Mouse (Mus musculus) forebrain, embryonic 16.5 days (tissue): ENCODE results near the gene Terb2. TPM values are rescaled to one million over a fixed set of nuclear protein-coding genes. Genes with fewer than 3 reads are reported as not detected.

Experiments
- ATAC-seq: fragments of 200-750 bp; cut with Nextera tagmentation; 2 replicates; pipeline ENCODE4 v1.8.0; 2017; ENCODE audit warnings: mild to moderate bottlenecking, moderate library complexity
- H3K27ac ChIP-seq: fragments of 300-500 bp; sonication (generic); 2 replicates; pipeline ENCODE4 v1.5.1; 2014; ENCODE audit warnings: low read length, control low read depth
- H3K27me3 ChIP-seq: fragments of 300-500 bp; sonication (generic); replicated peaks from 2 replicates; pipeline ENCODE4 v1.6.1; 2014; ENCODE audit warnings: low read length; ENCODE audit not compliant: control insufficient read depth, insufficient read depth
- H3K36me3 ChIP-seq: fragments of 300-500 bp; sonication (generic); 2 replicates; pipeline ENCODE4 v1.6.1; 2014; ENCODE audit not compliant: control insufficient read depth, insufficient read depth
- H3K4me1 ChIP-seq: fragments of 300-500 bp; sonication (generic); replicated peaks from 2 replicates; pipeline ENCODE4 v1.6.1; 2014; ENCODE audit warnings: low read length; ENCODE audit not compliant: control insufficient read depth, insufficient read depth
- H3K4me2 ChIP-seq: fragments of 300-500 bp; sonication (generic); 2 replicates; pipeline ENCODE4 v1.6.1; 2014; ENCODE audit warnings: mild to moderate bottlenecking, low read length, control low read depth
- H3K4me3 ChIP-seq: fragments of 300-500 bp; sonication (generic); replicated peaks from 2 replicates; pipeline ENCODE4 v1.5.1; 2014; ENCODE audit warnings: mild to moderate bottlenecking, low read length, control low read depth
- H3K9ac ChIP-seq: fragments of 300-500 bp; sonication (generic); replicated peaks from 2 replicates; pipeline ENCODE4 v1.6.1; 2014; ENCODE audit warnings: low read depth, low read length, control low read depth
- H3K9me3 ChIP-seq: fragments of 300-500 bp; sonication (generic); 2 replicates; pipeline ENCODE4 v1.6.1; 2016; ENCODE audit warnings: low read length; ENCODE audit not compliant: control insufficient read depth
- WGBS: fragments of 180-500 bp; shearing (Covaris S2); extraction: QIAGEN DNeasy Blood & Tissue Kit; methylation state at CpG from one replicate; pipeline ENCODE4 v1.1.7; 2014; 5-methylcytosine and 5-hydroxymethylcytosine counted together
- polyA plus RNA-seq: library from polyadenylated mRNA; unstranded; fragments of >200 nt; fragmentation: Nextera tagmentation; extraction: Ambion mirVana; gene quantifications from 2 replicates; pipeline ENCODE4 v1.2.1, GENCODE M21; 2015

Terb2 gene
- polyA plus RNA-seq, 1 experiment from 2014 or later, result not detected

DNA sequence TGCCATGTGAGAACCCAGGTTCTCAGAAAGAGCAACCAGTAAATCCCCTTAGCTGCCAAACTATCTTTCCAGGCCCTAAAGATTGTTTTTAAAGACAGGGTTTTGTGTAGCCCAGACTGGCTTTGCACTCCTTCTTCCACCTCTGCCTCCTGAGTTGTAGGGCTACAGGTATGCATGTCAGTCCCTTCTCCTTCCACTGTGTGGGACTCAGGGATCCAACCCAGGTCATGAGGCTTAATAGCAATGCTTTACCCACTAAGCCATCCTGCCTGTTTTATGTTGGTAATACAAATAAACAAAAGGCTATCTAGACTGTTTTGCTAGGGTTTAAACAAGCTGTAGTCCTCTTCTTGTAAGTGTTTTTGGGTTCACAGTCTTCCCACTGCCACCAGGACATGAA is 28.5 kb upstream of the Terb2 start:
- Histone ChIP-seq H3K9me3 (no peaks in the 10 kb centered on the region), H3K36me3 (no peaks in the 10 kb centered on the region), H3K4me2 (no peak overlapping the region), H3K27me3 (no peaks in the 10 kb centered on the region), H3K9ac (no peak overlapping the region), H3K4me1 (no peaks in the 10 kb centered on the region), H3K4me3 (no peak overlapping the region), H3K27ac (no peak overlapping the region)
- ATAC-seq, result no peak

- Histone ChIP-seq H3K9me3 (no peaks in the 10 kb centered on the region), H3K36me3 (no peaks in the 10 kb centered on the region), H3K27me3 (no peaks in the 10 kb centered on the region), H3K4me3 (no peak overlapping the region), H3K27ac (no peak overlapping the region), H3K4me2 (no peak overlapping the region), H3K9ac (no peak overlapping the region), H3K4me1 (no peaks in the 10 kb centered on the region)
- ATAC-seq, result no peak
- WGBS, result 50% methylated on average over 6 of the region's 6 CpGs
These were observed 27.7 kb upstream of the Terb2 start for GRCm38 (mm10) chr2:122158362-122158802.

DNA sequence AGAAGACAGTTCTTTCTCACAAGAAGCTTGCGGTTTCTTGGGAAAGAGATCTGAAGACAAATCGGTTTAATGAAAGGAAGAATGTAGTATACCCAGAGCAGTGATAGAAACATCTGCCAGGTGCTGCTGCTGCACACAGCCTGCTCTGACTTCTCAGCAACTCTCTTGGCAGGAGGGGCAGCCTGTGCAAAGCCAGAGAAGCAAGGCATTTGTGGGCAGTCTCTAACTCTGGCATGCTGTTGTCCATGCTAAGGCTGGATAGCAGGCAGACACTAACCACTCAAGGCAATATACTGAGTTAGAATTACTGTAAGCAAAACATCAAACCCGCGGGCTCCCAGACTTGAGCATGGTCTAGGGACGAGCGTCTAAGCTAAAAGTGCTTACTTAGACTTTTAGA is 26.4 kb upstream of the Terb2 start:
- WGBS, result 91% methylated on average over 6 of the region's 6 CpGs

DNA sequence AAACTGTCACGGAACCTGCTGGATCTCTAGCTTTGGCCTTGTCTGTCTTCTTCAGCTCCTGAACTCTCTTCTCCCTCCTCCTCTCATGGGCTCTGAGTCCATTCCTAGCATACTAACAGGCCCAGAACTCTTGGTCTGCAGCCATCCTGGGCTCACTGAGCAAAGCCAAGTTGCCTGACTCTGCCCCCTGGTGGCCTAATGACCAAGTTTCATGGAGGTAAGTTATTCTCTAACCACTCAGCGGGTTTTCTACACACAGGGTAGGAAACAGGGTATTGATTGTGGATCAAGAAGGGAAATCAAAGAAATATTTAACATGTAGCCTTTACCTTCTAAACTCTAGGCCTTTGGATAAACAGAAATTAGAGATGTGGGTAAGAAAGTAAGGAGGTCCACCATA is 25.4 kb upstream of the Terb2 start, which contains the start of gene Trim69:
TSS of gene Trim69 (plus strand) at position 21 of the 400 bp plus-strand sequence.
- 39% methylated on average over 2 of the region's 2 CpGs for WGBS

More for the DNA sequence above, 26.4 kb upstream of the Terb2 start:
- no peak overlapping the region for H3K9ac ChIP-seq
- H3K27ac ChIP-seq, result no peak overlapping the region
- H3K4me3 ChIP-seq, result no peak overlapping the region
- no peaks in the 10 kb centered on the region for H3K9me3 ChIP-seq
- H3K4me2 ChIP-seq, result no peak overlapping the region
- no peaks in the 10 kb centered on the region for H3K36me3 ChIP-seq
- no peak for ATAC-seq
- H3K4me1 ChIP-seq, result no peaks in the 10 kb centered on the region
- H3K27me3 ChIP-seq, result no peaks in the 10 kb centered on the region

DNA sequence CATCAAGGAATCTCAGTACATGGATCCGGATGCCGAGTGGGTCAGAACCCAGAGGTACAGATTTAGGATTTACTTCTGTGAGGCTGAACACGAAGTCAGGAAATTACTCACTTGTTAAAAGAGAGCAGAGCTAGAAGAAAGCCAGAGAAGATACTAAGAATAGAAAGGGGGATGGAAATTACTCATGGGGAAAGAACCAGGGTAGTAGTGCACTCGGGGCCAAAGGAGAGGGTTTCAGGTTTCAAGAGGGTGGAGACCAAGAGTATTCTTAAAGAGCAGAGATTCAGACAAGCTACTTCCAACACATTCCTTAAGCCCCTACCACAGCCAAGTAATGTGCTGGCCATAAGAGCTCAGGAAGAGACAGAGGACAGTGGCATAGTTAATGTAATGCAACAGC is 24.5 kb upstream of the Terb2 start:
- Histone ChIP-seq H3K9ac (no peak overlapping the region), H3K4me1 (no peaks in the 10 kb centered on the region), H3K27me3 (no peaks in the 10 kb centered on the region), H3K4me2 (no peak overlapping the region), H3K9me3 (no peaks in the 10 kb centered on the region), H3K27ac (no peak overlapping the region), H3K36me3 (no peaks in the 10 kb centered on the region), H3K4me3 (no peak overlapping the region)
- no peak for ATAC-seq
- 33% methylated on average over 4 of the region's 4 CpGs for WGBS

More for the DNA sequence above, 25.4 kb upstream of the Terb2 start, which contains the start of gene Trim69:
- Histone ChIP-seq H3K9ac (no peak within 1 kb of the TSS), H3K4me2 (no peak within 1 kb of the TSS), H3K36me3 (no peaks in the 10 kb centered on the region), H3K9me3 (no peaks in the 10 kb centered on the region), H3K4me1 (no peaks in the 10 kb centered on the region), H3K27me3 (no peaks in the 10 kb centered on the region), H3K4me3 (no peak within 1 kb of the TSS), H3K27ac (no peak within 1 kb of the TSS)
- peak; percentile 73 for ATAC-seq

DNA sequence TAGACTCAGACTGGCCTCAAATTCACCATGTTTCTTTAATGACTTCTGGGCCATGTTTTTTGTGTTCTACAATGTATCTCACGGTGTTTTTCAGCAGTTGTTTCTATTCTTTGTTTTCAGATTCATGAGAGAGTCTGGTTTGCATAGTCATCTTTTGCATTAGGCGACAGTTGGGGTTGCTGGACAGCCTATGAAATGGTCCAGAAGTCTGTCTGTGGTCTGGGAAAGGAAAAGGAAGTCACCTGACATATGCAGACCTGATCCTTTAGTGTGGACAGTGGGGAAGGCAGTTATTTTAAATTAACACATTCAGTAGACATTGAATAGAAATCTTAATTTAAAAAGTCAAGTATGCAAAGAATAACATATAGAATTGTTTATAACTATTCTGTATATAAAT is 23.5 kb upstream of the Terb2 start:
- H3K9me3 ChIP-seq, result no peaks in the 10 kb centered on the region
- H3K4me1 ChIP-seq, result no peaks in the 10 kb centered on the region
- no peak overlapping the region for H3K9ac ChIP-seq
- H3K27ac ChIP-seq, result no peak overlapping the region
- WGBS, result 83% methylated on average over 2 of the region's 2 CpGs
- H3K4me3 ChIP-seq, result no peak overlapping the region
- H3K27me3 ChIP-seq, result no peaks in the 10 kb centered on the region
- H3K36me3 ChIP-seq, result no peaks in the 10 kb centered on the region
- no peak for ATAC-seq
- no peak overlapping the region for H3K4me2 ChIP-seq

- no peak overlapping the region for H3K27ac ChIP-seq
- WGBS, result 72% methylated on average over 13 of the region's 13 CpGs
- no peak overlapping the region for H3K9ac ChIP-seq
- H3K27me3 ChIP-seq, result no peaks in the 10 kb centered on the region
- no peaks in the 10 kb centered on the region for H3K36me3 ChIP-seq
- no peak overlapping the region for H3K4me3 ChIP-seq
- H3K4me1 ChIP-seq, result no peaks in the 10 kb centered on the region
- ATAC-seq, result no peak
- H3K4me2 ChIP-seq, result no peak overlapping the region
- no peaks in the 10 kb centered on the region for H3K9me3 ChIP-seq
These were observed 22.5 kb upstream of the Terb2 start for GRCm38 (mm10) chr2:122163430-122164195.

GRCm38 (mm10) chr2:122164293-122164692 is 21.8 kb upstream of the Terb2 start:
- H3K9ac ChIP-seq, result no peak overlapping the region
- H3K36me3 ChIP-seq, result no peaks in the 10 kb centered on the region
- no peaks in the 10 kb centered on the region for H3K27me3 ChIP-seq
- no peak overlapping the region for H3K4me2 ChIP-seq
- no peak for ATAC-seq
- WGBS, result 90% methylated on average over 11 of the region's 11 CpGs
- H3K9me3 ChIP-seq, result no peaks in the 10 kb centered on the region
- H3K4me1 ChIP-seq, result no peaks in the 10 kb centered on the region
- no peak overlapping the region for H3K4me3 ChIP-seq
- H3K27ac ChIP-seq, result no peak overlapping the region

DNA sequence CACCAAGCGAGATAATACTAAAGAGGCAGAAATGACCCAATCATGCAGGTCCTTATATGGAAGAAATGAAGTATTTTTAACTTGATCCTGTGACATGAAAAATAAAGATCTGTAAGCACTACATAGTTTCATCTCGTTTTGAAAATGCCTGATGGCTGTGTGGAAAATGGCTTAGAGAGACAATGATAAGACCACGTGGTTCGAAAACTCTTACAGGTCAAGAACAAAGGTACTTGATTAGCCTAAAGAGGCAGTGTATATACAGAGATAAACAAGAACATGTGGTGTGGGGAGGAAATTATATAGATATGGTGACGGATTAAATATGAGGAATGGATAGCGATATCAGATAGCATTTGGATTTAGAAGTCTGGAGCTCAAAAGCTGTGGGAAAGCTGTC is 14.8 kb upstream of the Terb2 start:
- H3K4me3 ChIP-seq, result no peak overlapping the region
- no peaks in the 10 kb centered on the region for H3K36me3 ChIP-seq
- no peaks in the 10 kb centered on the region for H3K4me1 ChIP-seq
- no peak for ATAC-seq
- H3K4me2 ChIP-seq, result no peak overlapping the region
- no peaks in the 10 kb centered on the region for H3K27me3 ChIP-seq
- H3K9me3 ChIP-seq, result no peaks in the 10 kb centered on the region
- no peak overlapping the region for H3K9ac ChIP-seq
- WGBS, result 90% methylated on average over 6 of the region's 6 CpGs
- H3K27ac ChIP-seq, result no peak overlapping the region
